Mouse (Mus musculus) forebrain, embryonic 11.5 days (tissue): ENCODE measurements around the gene Crybg1. TPM values are rescaled to one million over a fixed set of nuclear protein-coding genes. Genes with fewer than 3 reads are reported as not detected.
"Not testable (repeated sequence)": the region's sequence is repeated elsewhere in the genome, so short reads cannot be mapped to it uniquely, and the experiment has no call there.

Source experiments
- ATAC-seq: fragments of 200-750 bp; cut with Nextera tagmentation; replicated peaks from 2 replicates; pipeline ENCODE4 v1.8.0; 2017; ENCODE audit warnings: moderate TSS enrichment; ENCODE audit not compliant: low FRiP score
- DNase-seq: peaks from one replicate; pipeline ENCODE4 v3.0.0-alpha.2; 2017; ENCODE audit warnings: low spot score
- H3K27ac ChIP-seq: fragments of 300-500 bp; sonication (generic); 2 replicates; pipeline ENCODE4 v1.5.1; 2014; ENCODE audit warnings: low read depth, low read length
- H3K27me3 ChIP-seq: fragments of 300-500 bp; sonication (generic); 2 replicates; pipeline ENCODE4 v1.6.1; 2014; ENCODE audit warnings: mild to moderate bottlenecking, low read length, mixed read lengths; ENCODE audit not compliant: control insufficient read depth, insufficient read depth
- H3K36me3 ChIP-seq: fragments of 300-500 bp; sonication (generic); 2 replicates; pipeline ENCODE4 v1.6.1; 2014; ENCODE audit warnings: mild to moderate bottlenecking, low read length, moderate library complexity, mixed read lengths; ENCODE audit not compliant: control insufficient read depth, insufficient read depth
- H3K4me1 ChIP-seq: fragments of 300-500 bp; sonication (generic); replicated peaks from 2 replicates; pipeline ENCODE4 v1.6.1; 2014; ENCODE audit warnings: low read length, mixed read lengths; ENCODE audit not compliant: control insufficient read depth, insufficient read depth
- H3K4me2 ChIP-seq: fragments of 300-500 bp; sonication (generic); 2 replicates; pipeline ENCODE4 v1.6.1; 2014; ENCODE audit warnings: low read depth, mild to moderate bottlenecking, low read length, moderate library complexity, mixed read lengths; ENCODE audit not compliant: severe bottlenecking
- H3K4me3 ChIP-seq: fragments of 300-500 bp; sonication (generic); 2 replicates; pipeline ENCODE4 v1.5.1; 2014; ENCODE audit warnings: low read depth, low read length
- H3K9ac ChIP-seq: fragments of 300-500 bp; sonication (generic); 2 replicates; pipeline ENCODE4 v1.6.1; 2014; ENCODE audit warnings: low read length
- H3K9me3 ChIP-seq: fragments of 300-500 bp; sonication (generic); 2 replicates; pipeline ENCODE4 v1.6.1; 2016; ENCODE audit warnings: low read length, mixed read lengths; ENCODE audit not compliant: control insufficient read depth
- WGBS: fragments of 180-500 bp; shearing (Covaris S2); extraction: QIAGEN DNeasy Blood & Tissue Kit; methylation state at CpG from one replicate; pipeline ENCODE4 v1.1.7; 2014; 5-methylcytosine and 5-hydroxymethylcytosine counted together
- polyA plus RNA-seq: library from polyadenylated mRNA; unstranded; fragments of >200 nt; fragmentation: Nextera tagmentation; extraction: Ambion mirVana; gene quantifications from 2 replicates; pipeline ENCODE4 v1.2.1, GENCODE M21; 2014

The Crybg1 gene
- polyA plus RNA-seq, 1 experiment from 2014 or later = 0.24 TPM

DNA sequence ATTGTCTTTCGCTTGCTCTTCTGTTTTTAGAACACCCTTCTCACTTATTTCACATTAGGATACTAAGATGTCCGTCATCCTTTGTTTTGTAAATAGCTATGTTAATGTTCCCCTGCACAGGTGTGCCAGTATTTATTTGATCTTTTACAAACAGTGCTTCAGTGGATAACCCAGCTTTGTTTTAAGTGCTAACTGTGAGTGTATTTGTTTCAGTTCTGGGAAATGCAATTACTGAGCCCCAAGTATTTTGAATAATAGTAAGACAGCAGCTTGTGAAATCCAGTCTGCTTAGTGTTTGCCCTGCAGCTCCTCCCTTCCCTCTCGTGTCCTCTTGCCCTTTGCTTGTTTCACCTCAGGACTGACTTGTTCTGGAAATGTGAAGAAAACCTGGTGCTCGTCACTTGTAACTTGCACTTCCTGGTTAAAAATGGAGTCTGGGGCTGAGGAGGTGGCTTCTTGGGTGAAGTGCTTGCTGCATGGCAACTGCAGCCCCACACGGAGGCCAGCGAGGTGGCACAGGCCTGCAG, 209.5 kb downstream of the Crybg1 start:
- H3K36me3 ChIP-seq = no peaks in the 10 kb centered on the region
- H3K4me1 ChIP-seq = no peaks in the 10 kb centered on the region
- DNase-seq (no peak), ATAC-seq (no peak)
- no peak overlapping the region for H3K4me2 ChIP-seq
- no peak overlapping the region for H3K4me3 ChIP-seq
- H3K9me3 ChIP-seq = no peaks in the 10 kb centered on the region
- 81% methylated on average over 6 of the region's 6 CpGs for WGBS
- no peak overlapping the region for H3K27ac ChIP-seq
- no peaks in the 10 kb centered on the region for H3K27me3 ChIP-seq
- no peak overlapping the region for H3K9ac ChIP-seq

DNA sequence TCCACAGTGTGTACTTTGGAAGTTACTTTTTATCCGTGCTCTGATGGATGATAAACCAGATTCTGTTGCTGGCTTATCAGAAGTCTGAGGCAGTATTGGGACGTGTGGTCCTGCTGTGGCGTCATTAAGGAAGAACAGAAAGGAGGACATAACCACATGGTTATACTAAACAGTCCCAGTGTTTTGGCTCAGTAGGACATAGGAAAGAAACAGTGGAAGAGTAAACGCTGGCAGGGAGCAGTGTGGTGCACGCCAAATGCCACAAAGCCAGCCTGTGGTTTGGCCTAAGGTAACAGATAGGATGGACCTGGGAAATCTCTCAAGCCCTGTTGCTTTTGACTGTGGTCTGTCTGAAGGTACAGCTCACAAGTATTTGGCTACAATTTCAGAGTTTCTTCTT, 220.1 kb downstream of the Crybg1 start:
- ATAC-seq (no peak), DNase-seq (no peak)
- no peak overlapping the region for H3K4me3 ChIP-seq
- WGBS = 85% methylated on average over 5 of the region's 5 CpGs
- no peaks in the 10 kb centered on the region for H3K36me3 ChIP-seq
- no peaks in the 10 kb centered on the region for H3K9me3 ChIP-seq
- H3K4me1 ChIP-seq = no peaks in the 10 kb centered on the region
- no peaks in the 10 kb centered on the region for H3K27me3 ChIP-seq
- no peak overlapping the region for H3K27ac ChIP-seq
- H3K4me2 ChIP-seq = no peak overlapping the region
- no peak overlapping the region for H3K9ac ChIP-seq

DNA sequence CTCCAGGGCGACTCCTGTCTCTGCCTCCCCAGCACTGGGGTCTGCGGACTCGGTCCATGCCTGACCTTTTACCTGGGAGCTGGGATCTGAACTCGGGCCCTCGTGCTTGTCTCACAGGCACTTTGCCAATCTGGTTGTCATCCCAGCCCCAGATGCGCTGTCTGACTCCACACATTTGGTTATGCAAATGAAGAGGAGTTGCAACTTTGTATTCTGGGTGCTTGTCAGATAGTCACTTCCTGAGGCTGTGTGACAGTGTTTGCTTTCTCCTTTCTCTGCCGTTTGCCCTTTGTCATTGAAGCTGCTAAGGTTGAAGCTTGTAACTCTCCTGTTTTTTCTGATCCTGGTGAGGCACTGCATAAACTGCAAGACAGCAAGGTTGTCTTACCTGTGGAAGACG, 220.9 kb downstream of the Crybg1 start:
- ATAC-seq = no peak
- H3K36me3 ChIP-seq = no peaks in the 10 kb centered on the region

DNA sequence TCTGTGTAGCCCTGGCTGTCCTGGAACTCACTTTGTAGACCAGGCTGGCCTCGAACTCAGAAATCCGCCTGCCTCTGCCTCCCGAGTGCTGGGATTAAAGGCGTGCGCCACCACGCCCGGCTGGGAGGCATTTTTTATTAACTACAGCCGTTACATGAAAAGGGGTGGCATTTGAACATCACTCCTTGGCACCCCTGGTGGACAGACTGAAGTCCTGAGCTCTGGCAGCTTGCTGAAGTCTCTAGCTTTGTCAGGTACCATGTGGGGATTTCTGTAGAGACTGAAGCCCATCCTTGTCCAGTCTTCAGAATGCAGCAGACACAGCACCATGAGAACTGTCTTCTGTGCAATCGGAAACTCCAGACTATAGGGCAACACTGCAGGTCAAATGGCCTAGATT, 222.9 kb downstream of the Crybg1 start:
- not testable (repeated sequence) for H3K36me3 ChIP-seq, H3K9ac ChIP-seq, H3K27me3 ChIP-seq, H3K4me1 ChIP-seq, ATAC-seq, H3K4me3 ChIP-seq, DNase-seq, H3K9me3 ChIP-seq, H3K27ac ChIP-seq, H3K4me2 ChIP-seq
- 83% methylated on average over 7 of the region's 9 CpGs for WGBS

More for the DNA sequence above, 220.9 kb downstream of the Crybg1 start:
- no peaks in the 10 kb centered on the region for H3K27me3 ChIP-seq
- no peaks in the 10 kb centered on the region for H3K9me3 ChIP-seq
- DNase-seq = no peak
- no peak overlapping the region for H3K4me2 ChIP-seq
- no peaks in the 10 kb centered on the region for H3K4me1 ChIP-seq
- H3K9ac ChIP-seq = no peak overlapping the region
- WGBS = 88% methylated on average over 8 of the region's 8 CpGs
- no peak overlapping the region for H3K27ac ChIP-seq
- H3K4me3 ChIP-seq = no peak overlapping the region

DNA sequence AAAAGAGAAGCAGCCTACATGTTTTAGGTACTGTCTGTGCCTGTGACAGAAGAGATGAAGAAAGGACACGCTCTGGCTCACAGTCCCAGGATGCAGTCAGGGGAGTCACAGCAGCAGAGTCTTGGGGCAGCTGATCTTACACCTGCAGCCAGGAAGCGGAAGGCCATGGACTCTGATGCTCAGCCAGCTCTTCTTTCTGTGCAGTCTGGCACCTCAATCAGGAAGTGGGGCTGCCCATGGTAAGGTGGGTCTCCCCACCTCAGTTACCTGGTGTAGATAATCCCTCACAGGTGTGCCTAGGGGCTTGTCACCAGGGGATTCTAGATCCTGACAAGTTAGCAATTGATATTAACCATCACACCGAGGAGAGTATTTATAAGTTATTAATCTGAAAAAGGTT, 225.6 kb downstream of the Crybg1 start:
- ATAC-seq (no peak), DNase-seq (no peak)
- Histone ChIP-seq H3K4me3 (no peak overlapping the region), H3K4me1 (no peaks in the 10 kb centered on the region), H3K4me2 (no peak overlapping the region), H3K9me3 (no peaks in the 10 kb centered on the region), H3K9ac (no peak overlapping the region), H3K27ac (no peak overlapping the region), H3K27me3 (no peaks in the 10 kb centered on the region), H3K36me3 (no peaks in the 10 kb centered on the region)
- WGBS = 88% methylated on average over 3 of the region's 3 CpGs

DNA sequence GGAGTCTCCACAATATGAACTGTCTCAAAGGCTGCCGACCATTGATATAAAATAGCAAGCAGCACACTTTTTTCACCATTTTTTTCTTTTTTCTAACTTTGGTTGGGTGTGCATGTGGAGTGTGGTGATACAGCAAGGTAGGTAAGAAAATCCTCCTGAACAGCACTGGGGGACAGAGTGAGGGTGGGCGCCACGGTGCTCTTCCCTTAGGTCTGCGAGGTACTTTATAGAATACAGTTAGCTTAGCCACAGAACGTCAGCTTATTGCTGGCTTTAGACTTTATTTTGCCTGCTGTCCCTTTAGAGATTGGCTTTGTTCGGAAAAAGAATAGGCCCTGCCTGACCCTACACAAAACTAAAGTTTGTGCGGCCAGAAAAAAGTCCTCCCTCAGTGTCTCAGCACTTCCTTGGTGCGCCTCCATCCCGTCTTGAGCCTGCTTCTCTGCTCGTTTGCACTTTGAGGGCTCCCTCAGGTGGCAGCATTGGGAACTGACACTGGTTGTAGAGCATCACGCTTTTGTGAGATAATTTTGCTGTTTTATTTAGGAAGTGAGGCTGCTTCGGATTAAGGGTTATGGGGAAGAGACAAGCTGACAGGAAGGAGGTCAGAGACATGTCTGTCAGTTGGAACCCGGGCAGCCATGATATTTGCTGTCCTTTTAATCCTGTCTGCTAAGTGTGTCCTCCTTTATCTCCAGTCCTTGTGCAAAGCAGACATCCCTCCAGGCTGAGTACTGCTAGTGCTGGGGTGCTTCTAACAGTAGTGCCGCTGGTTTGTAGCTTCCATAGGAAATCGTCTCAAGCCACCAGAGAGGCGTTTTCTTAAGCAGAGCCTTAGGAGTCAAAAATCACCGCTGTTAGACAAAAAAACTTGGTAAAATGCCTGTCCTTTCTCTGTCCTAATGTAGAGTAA, 229.7 kb downstream of the Crybg1 start:
- Histone ChIP-seq H3K4me2 (no peak overlapping the region), H3K4me3 (no peak overlapping the region), H3K9me3 (no peaks in the 10 kb centered on the region), H3K27me3 (no peaks in the 10 kb centered on the region), H3K36me3 (no peaks in the 10 kb centered on the region), H3K9ac (no peak overlapping the region), H3K4me1 (no peaks in the 10 kb centered on the region), H3K27ac (no peak overlapping the region)
- no peak for ATAC-seq
- WGBS = 40% methylated on average over 17 of the region's 17 CpGs
- DNase-seq = peak; percentile 84

DNA sequence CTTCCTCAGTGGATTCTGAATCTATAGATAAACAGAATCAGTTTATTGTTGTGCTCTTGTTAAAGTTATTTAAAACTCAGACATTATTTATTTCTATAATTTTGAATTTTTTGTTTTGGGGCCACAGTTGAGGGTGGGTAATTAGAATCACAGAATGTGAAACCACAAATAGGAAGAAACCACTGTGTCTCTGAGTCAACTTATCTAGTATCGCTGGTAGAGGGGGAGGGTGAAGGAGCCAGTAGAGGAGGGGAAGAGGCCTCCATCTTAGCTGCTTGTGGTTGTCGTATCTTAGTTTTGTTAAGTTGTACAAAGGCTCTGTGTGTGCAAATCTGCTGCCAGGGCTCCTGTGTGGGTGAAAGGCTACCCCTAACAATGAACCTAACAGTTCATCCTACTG, 231.9 kb downstream of the Crybg1 start:
- H3K9me3 ChIP-seq = no peaks in the 10 kb centered on the region
- no peaks in the 10 kb centered on the region for H3K27me3 ChIP-seq
- H3K9ac ChIP-seq = no peak overlapping the region
- no peak for ATAC-seq
- no peak overlapping the region for H3K27ac ChIP-seq
- no peak overlapping the region for H3K4me3 ChIP-seq
- no peaks in the 10 kb centered on the region for H3K4me1 ChIP-seq
- WGBS = 92% methylated on average over 2 of the region's 2 CpGs
- no peaks in the 10 kb centered on the region for H3K36me3 ChIP-seq
- no peak for DNase-seq
- no peak overlapping the region for H3K4me2 ChIP-seq

DNA sequence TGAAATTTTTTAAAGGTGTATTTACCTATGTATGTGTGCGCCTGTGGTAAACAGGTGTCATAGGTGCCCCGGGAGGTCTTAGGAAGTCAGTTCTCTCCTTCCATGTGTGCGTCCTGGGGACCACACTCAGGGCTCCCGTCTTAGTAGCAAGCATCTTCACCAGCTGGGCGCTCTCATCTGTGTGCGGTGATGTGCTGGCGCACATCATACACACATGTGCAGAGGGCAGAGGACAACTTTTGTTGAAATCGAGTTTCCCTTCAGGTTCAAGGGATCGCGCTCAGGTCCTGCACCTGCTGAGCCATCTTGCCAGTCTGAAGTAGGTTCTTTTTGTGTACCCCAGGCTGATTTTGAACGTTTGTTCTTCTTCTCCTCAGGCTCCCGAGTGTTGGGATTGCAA, 232.5 kb downstream of the Crybg1 start:
- no peak overlapping the region for H3K4me2 ChIP-seq
- H3K9ac ChIP-seq = no peak overlapping the region
- no peak overlapping the region for H3K4me3 ChIP-seq
- WGBS = 83% methylated on average over 12 of the region's 12 CpGs
- DNase-seq = no peak
- H3K36me3 ChIP-seq = no peaks in the 10 kb centered on the region
- no peak for ATAC-seq
- no peaks in the 10 kb centered on the region for H3K9me3 ChIP-seq
- no peaks in the 10 kb centered on the region for H3K4me1 ChIP-seq
- H3K27ac ChIP-seq = no peak overlapping the region
- no peaks in the 10 kb centered on the region for H3K27me3 ChIP-seq

DNA sequence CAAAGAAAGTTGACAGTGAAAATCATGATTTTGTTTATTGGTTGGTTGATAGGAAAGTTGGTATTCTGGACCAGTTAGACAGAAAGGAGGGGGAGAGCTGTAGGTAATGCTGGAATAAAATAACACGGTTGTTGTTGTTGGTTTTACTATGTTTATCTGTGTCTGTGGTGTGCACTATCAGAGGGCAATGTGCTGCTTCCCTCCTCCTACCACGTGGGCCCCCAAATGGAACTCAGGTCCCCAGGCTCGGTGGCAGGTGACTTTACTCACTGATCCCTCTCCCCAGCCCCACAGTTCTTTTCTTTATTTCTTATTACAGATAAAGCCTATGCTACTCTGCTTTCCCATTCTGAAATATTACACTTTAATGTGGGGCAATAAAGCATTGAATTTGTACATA, 236.4 kb downstream of the Crybg1 start:
- DNase-seq (no peak), ATAC-seq (no peak)
- no peaks in the 10 kb centered on the region for H3K9me3 ChIP-seq
- H3K4me1 ChIP-seq = no peaks in the 10 kb centered on the region
- H3K27ac ChIP-seq = no peak overlapping the region
- WGBS = 96% methylated on average over 3 of the region's 3 CpGs
- H3K4me2 ChIP-seq = no peak overlapping the region
- H3K27me3 ChIP-seq = no peaks in the 10 kb centered on the region
- H3K4me3 ChIP-seq = no peak overlapping the region
- H3K36me3 ChIP-seq = no peaks in the 10 kb centered on the region
- no peak overlapping the region for H3K9ac ChIP-seq
